Comparison of ENCODE assay signal across 17 mouse cellular contexts in genomic region chr17:55906669-55907068, GRCm38 (mm10). TPM values are rescaled to one million over a fixed set of nuclear protein-coding genes. Genes with fewer than 3 reads are reported as not detected.
"Had no signal": no experiment of that assay in that cellular context is flagged by ENCODE, and none has a peak within 500 bp of the region (broad histone marks: within the 10 kb centered on the region; RNA-seq: fewer than 3 reads in every experiment).

No protein-coding gene starts in this region.

- H3K4me1 ChIP-seq: midbrain, embryonic 10.5 days; midbrain, embryonic 12.5 days; neural tube, embryonic 13.5 days; neural tube, embryonic 15.5 days; stomach, embryonic 15.5 days had no signal

- H3K4me3 ChIP-seq: midbrain, embryonic 10.5 days; midbrain, embryonic 12.5 days; myocyte; neural tube, embryonic 13.5 days; neural tube, embryonic 15.5 days; stomach, embryonic 15.5 days had no signal

- H3K27me3 ChIP-seq: midbrain, embryonic 12.5 days; neural tube, embryonic 13.5 days; neural tube, embryonic 15.5 days; stomach, embryonic 15.5 days had no signal

- H3K4me2 ChIP-seq: lung, embryonic 14.5 days; midbrain, embryonic 12.5 days; neural tube, embryonic 13.5 days; neural tube, embryonic 15.5 days; stomach, embryonic 15.5 days had no signal

- H3K36me3 ChIP-seq: midbrain, embryonic 10.5 days; midbrain, embryonic 12.5 days; neural tube, embryonic 13.5 days; neural tube, embryonic 15.5 days; stomach, embryonic 15.5 days had no signal

- H3K9me3 ChIP-seq: midbrain, embryonic 10.5 days; midbrain, embryonic 12.5 days; neural tube, embryonic 13.5 days; neural tube, embryonic 15.5 days; stomach, embryonic 15.5 days had no signal

- DNase-seq: lung, adult 18-20 months; lung, embryonic 14.5 days; lung, postnatal 10 days; lung, postnatal 4 days; midbrain, embryonic 14.5 days; right cerebral cortex, postnatal 14 days; thymus, adult 2 months; thymus, postnatal 25 days; thymus, postnatal 4 days had no signal

- ATAC-seq: midbrain, embryonic 16.5 days had no signal

- H3K27ac ChIP-seq: midbrain, embryonic 10.5 days; midbrain, embryonic 12.5 days; neural tube, embryonic 13.5 days; neural tube, embryonic 15.5 days; stomach, embryonic 15.5 days; stomach, postnatal 0 days had no signal

- H3K9ac ChIP-seq: lung, embryonic 14.5 days; midbrain, embryonic 12.5 days; neural tube, embryonic 13.5 days; neural tube, embryonic 15.5 days; stomach, embryonic 15.5 days had no signal

RNA-seq across cellular contexts. Expression of gene Ebi3, which starts 45.8 kb away (rescaled TPM):
- polyA plus RNA-seq: myocyte had no signal
